21 mouse cellular contexts compared by ENCODE assay signal in the genomic region with DNA sequence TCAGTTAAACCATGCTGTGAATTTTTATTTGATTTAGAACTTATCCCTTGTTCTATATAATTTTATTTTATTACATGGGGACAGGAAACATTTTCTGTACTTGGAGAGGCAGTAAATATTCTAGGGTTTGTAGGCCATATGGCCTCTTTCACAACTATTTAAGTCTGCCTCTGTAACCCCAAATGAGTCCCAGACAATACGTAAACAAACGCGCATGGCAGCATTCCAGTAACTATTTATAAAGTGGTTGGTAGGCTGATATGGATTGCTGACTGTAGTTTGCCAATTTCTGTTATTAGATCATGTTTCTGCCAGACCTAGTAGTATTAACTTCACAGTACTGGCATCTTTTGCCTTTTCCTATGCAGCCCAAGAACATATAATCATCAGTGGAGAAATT.
DNase-seq lines count a peak whose midpoint lies in the region; ATAC-seq and TF ChIP-seq lines count a peak whose summit lies in the region.
"Had no signal": no experiment of that assay in that cellular context is flagged by ENCODE, and none has a peak within 500 bp of the region (broad histone marks: within the 10 kb centered on the region; RNA-seq: fewer than 3 reads in every experiment).

No protein-coding gene starts in this region.

- no peaks in the 10 kb centered on the region for H3K27me3 ChIP-seq in forebrain, embryonic 15.5 days
- H3K27me3 ChIP-seq in forebrain, postnatal 0 days (ENCODE audit: insufficient read depth, low read length) = no peaks in the 10 kb centered on the region
- no peaks in the 10 kb centered on the region for H3K27me3 ChIP-seq in kidney, embryonic 16.5 days (ENCODE audit: insufficient read depth, low read length)
- H3K27me3 ChIP-seq in heart, postnatal 0 days (ENCODE audit: control insufficient read depth, insufficient read depth, low read length) = no peaks in the 10 kb centered on the region
- H3K27me3 ChIP-seq: intestine, embryonic 15.5 days; limb, embryonic 15.5 days; Patski had no signal

- no peak for TF ChIP-seq CTCF in forebrain, postnatal 0 days (IDR thresholded peaks at IDR 0.05; ENCODE audit: low read depth)
- TF ChIP-seq CTCF in heart, postnatal 0 days (IDR thresholded peaks at IDR 0.05; ENCODE audit: low read depth) = no peak

- no peak for TF ChIP-seq EP300 in heart, postnatal 0 days (IDR thresholded peaks at IDR 0.05; ENCODE audit: low read depth)

- H3K27ac ChIP-seq in forebrain, embryonic 15.5 days (replicated peaks) = no peak overlapping the region; the same call in 1 of the 2 replicates
- H3K27ac ChIP-seq in forebrain, postnatal 0 days (ENCODE audit: low read depth, low read length) = no peak overlapping the region
- H3K27ac ChIP-seq in kidney, embryonic 16.5 days (ENCODE audit: low read length) = no peak overlapping the region
- H3K27ac ChIP-seq in heart, postnatal 0 days (ENCODE audit: low read depth) = 0 out of 2 replicates have a peak overlapping the region, but pooled peaks have one; percentile 15
- H3K27ac ChIP-seq: hindbrain, embryonic 14.5 days; intestine, embryonic 15.5 days; limb, embryonic 15.5 days had no signal

- ATAC-seq in forebrain, embryonic 15.5 days (replicated peaks) = peak; percentile 76
- ATAC-seq in forebrain, postnatal 0 days = no peak
- ATAC-seq in kidney, embryonic 16.5 days (ENCODE audit: low FRiP score, low TSS enrichment) = peak; percentile 63; the same call in 1 of the 2 replicates
- 0 out of 2 replicates have a peak, but pooled peaks have one; percentile 27 for ATAC-seq in heart, postnatal 0 days (ENCODE audit: insufficient read depth, low read depth)
- ATAC-seq: activated CD4-positive, CD25-positive, alpha-beta regulatory T cell, adult 4 months; intestine, embryonic 15.5 days; Patski had no signal

- no peak overlapping the region for H3K4me2 ChIP-seq in forebrain, embryonic 15.5 days (replicated peaks)
- H3K4me2 ChIP-seq in forebrain, postnatal 0 days (ENCODE audit: low read depth) = no peak overlapping the region
- H3K4me2 ChIP-seq in kidney, embryonic 16.5 days (replicated peaks; ENCODE audit: low read depth, low read length) = no peak overlapping the region
- H3K4me2 ChIP-seq in heart, postnatal 0 days (ENCODE audit: low read depth, low read length) = no peak overlapping the region
- H3K4me2 ChIP-seq: hindbrain, embryonic 14.5 days; intestine, embryonic 15.5 days; limb, embryonic 15.5 days had no signal

- DNase-seq in forebrain, postnatal 0 days = no peak
- no peak for DNase-seq in kidney, postnatal 36 days
- DNase-seq in adipocyte (ENCODE audit: low spot score) = peak; percentile 5
- DNase-seq in heart, postnatal 0 days (ENCODE audit: low spot score) = peak; percentile 41
- DNase-seq in ovary, adult 18-20 months (ENCODE audit: low spot score) = no peak
- DNase-seq in spleen, postnatal 10 days (ENCODE audit: low spot score in 2 of 2) = no peak
- DNase-seq: adrenal gland, postnatal 25 days; cerebellum, adult 9-11 months; embryo, embryonic 11 days; gastrocnemius, postnatal 14 days; kidney, postnatal 25 days; layer of hippocampus, adult 9-11 months; right cerebral cortex, postnatal 25 days; thymus, postnatal 36 days had no signal

- no peak overlapping the region for H3K9ac ChIP-seq in forebrain, embryonic 15.5 days (replicated peaks)
- no peak overlapping the region for H3K9ac ChIP-seq in forebrain, postnatal 0 days
- no peak overlapping the region for H3K9ac ChIP-seq in kidney, embryonic 16.5 days (replicated peaks; ENCODE audit: low read length)
- H3K9ac ChIP-seq in heart, postnatal 0 days (replicated peaks; ENCODE audit: low read depth, low read length) = no peak overlapping the region
- H3K9ac ChIP-seq: hindbrain, embryonic 14.5 days; intestine, embryonic 15.5 days; limb, embryonic 15.5 days had no signal

- H3K4me1 ChIP-seq in forebrain, embryonic 15.5 days = peaks cover 20% of the 10 kb centered on the region
- H3K4me1 ChIP-seq in forebrain, postnatal 0 days (ENCODE audit: insufficient read depth) = no peaks in the 10 kb centered on the region
- peaks cover 10% of the 10 kb centered on the region; the same call in 1 of the 2 replicates for H3K4me1 ChIP-seq in kidney, embryonic 16.5 days (ENCODE audit: insufficient read depth, low read length)
- H3K4me1 ChIP-seq in heart, postnatal 0 days (ENCODE audit: control insufficient read depth, insufficient read depth) = peaks cover 5% of the 10 kb centered on the region
- H3K4me1 ChIP-seq: intestine, embryonic 15.5 days had no signal

- WGBS in forebrain, embryonic 15.5 days = 49% methylated on average over 3 of the region's 3 CpGs
- 46% methylated on average over 3 of the region's 3 CpGs for WGBS in forebrain, postnatal 0 days
- WGBS in kidney, embryonic 16.5 days = 53% methylated on average over 3 of the region's 3 CpGs
- whole genome bisulfite sequencing in heart, postnatal 0 days = 28% methylated on average over 3 of the region's 3 CpGs

- no peaks in the 10 kb centered on the region for H3K36me3 ChIP-seq in forebrain, embryonic 15.5 days
- no peaks in the 10 kb centered on the region for H3K36me3 ChIP-seq in forebrain, postnatal 0 days (ENCODE audit: insufficient read depth)
- no peaks in the 10 kb centered on the region for H3K36me3 ChIP-seq in kidney, embryonic 16.5 days (ENCODE audit: insufficient read depth, low read length)
- H3K36me3 ChIP-seq in heart, postnatal 0 days (replicated peaks; ENCODE audit: control insufficient read depth, insufficient read depth, low read length) = no peaks in the 10 kb centered on the region
- H3K36me3 ChIP-seq: intestine, embryonic 15.5 days; limb, embryonic 15.5 days had no signal

- H3K9me3 ChIP-seq in forebrain, embryonic 15.5 days = no peaks in the 10 kb centered on the region
- no peaks in the 10 kb centered on the region for H3K9me3 ChIP-seq in forebrain, postnatal 0 days (ENCODE audit: low read length)
- H3K9me3 ChIP-seq in kidney, embryonic 16.5 days (ENCODE audit: low read length) = no peaks in the 10 kb centered on the region
- no peaks in the 10 kb centered on the region for H3K9me3 ChIP-seq in heart, postnatal 0 days (replicated peaks; ENCODE audit: control insufficient read depth, low read length)
- H3K9me3 ChIP-seq: intestine, embryonic 15.5 days; limb, embryonic 15.5 days had no signal

- H3K4me3 ChIP-seq in forebrain, embryonic 15.5 days = no peak overlapping the region
- no peak overlapping the region for H3K4me3 ChIP-seq in forebrain, postnatal 0 days (ENCODE audit: low read depth, low read length)
- H3K4me3 ChIP-seq in kidney, embryonic 16.5 days (ENCODE audit: low read length) = no peak overlapping the region
- H3K4me3 ChIP-seq in heart, postnatal 0 days (ENCODE audit: low read depth, low read length) = no peak overlapping the region
- H3K4me3 ChIP-seq: intestine, embryonic 15.5 days; limb, embryonic 15.5 days had no signal

Comparison
In these comparisons a context has a peak if more than half of its experiments do, and no peak if none do; other contexts are left out.
1. DNase-seq: peak in adipocyte (single experiment) and heart, postnatal 0 days (single experiment); none in forebrain, postnatal 0 days (single experiment), kidney, postnatal 36 days (0 of 2), ovary, adult 18-20 months (single experiment) and spleen, postnatal 10 days (0 of 2).